Mouse (Mus musculus): ENCODE data around the gene Rcbtb1.
"Not testable (repeated sequence)": the region's sequence is repeated elsewhere in the genome, so short reads cannot be mapped to it uniquely, and the experiment has no call there.

Rcbtb1 gene

DNA sequence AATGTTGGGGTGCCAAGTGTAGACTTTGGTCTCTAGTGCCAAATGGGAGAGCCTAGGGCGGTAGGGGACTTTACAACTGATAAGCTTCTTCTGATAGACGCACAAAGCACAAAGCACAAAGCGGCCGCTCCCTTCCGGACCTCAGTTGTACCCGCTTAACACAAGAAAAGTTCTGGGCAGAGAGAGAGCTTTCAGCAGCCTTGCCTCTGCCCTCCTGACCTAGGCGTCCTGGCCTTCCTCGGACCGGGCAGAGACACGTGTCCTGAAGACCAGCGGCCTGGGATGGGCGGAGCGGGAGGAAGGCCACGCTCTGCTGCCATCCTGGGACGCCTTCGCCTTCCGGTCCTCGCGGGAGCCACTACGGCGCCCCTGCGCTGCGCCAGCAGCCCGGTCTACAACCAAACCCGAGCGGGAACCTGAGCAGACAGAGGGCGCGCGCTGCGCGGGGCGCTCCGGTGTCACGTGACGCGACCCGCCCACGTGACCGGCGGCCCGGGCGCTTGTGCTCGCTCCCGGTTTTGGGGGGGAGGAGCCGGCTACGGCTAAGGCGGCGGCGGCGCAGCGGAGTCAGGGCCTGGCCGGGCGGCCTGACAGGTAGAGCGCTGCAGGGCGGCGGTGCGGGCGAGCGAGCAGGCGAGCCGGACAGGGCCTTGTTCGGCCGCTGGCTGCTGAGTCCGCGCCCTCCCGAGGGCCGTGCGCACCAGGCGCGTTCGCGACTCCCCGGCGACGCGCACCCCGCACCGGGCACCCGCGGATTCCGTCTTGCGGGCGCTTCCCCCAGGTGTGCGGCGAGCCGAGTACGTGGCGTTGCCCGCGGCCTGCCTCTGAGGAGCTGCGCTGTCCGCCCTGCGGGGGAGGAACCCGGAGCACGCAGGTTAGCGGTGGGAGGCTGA lies at the start of gene Rcbtb1:
Gene Rcbtb1 (plus strand): TSS at position 499 of the 893 bp plus-strand sequence.
- DNase-seq, result peak; percentile 95

DNA sequence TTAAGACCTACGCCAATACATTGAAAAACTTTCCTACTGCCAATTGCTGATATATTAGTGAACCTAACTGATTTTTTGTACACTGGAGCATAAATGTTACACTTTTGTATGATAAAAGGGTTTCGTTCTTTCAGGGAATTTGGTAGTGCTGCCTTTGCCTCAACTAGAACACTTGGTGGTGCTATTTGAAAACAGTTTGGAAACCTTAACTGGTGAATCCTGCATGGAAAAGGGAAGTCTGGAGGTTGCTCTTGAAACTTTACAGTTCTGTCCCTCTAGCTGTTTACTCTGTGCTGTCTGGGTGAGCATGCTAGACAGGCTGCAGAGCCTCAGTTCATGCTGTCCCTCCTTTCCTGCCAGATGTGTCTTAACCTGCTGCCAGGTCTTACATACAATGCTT lies 45.4 kb upstream of the Rcbtb1 start:
- no peak for DNase-seq

DNA sequence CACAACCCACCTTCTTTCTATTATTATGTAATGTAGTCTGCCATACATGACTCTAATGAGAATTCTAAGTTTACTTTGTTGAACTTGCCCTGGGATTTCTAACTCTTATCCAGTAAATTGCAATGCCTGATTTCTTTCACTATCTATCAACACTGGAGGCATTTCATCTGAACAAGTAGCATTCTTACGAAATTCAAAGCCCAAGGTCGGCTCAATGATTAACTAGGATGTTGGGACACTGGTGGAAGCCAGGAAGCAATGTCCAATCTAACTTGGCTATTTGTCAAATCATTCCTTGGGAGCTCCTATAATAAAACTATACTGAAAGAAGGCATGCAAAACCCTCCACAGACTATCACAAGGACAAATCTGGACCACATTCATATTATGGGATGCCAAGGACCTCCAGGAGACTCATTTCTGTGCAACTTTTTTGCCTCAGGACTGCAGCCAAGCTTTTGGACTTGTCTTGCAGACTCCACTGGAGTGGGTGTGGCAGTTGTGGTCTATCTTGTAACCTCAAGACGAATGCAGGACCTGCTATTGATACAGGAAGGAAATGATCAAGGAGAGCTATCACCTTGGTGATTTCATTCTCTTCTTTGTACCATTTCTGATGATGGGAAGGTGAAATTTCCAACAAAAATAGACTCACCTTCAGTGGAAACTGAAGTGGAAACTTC lies 43.9 kb upstream of the Rcbtb1 start:
- DNase-seq, result no peak

DNA sequence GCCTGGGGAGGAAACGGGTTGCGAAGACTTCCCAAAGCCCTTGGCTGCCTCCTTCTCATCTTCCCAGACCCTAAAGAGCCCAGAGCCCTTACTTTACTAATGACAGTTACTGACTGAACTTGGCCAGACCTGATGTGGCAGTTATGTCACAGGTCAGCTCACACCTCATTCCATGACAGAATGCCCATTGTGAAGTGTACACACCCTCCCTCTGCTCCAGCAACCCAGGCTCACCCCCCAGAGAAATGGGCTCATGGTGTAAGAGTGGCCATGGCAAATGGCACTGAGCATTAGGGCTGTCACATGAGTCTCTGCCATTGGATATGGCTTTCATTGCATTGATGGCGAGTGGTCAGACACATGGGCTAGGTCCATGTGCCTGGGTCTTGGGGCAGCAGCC lies 22.4 kb upstream of the Rcbtb1 start, which contains the start of gene Gm5142:
Gene Gm5142 (minus strand): TSS at position 101 of the 400 bp plus-strand sequence.
- no peak for DNase-seq

DNA sequence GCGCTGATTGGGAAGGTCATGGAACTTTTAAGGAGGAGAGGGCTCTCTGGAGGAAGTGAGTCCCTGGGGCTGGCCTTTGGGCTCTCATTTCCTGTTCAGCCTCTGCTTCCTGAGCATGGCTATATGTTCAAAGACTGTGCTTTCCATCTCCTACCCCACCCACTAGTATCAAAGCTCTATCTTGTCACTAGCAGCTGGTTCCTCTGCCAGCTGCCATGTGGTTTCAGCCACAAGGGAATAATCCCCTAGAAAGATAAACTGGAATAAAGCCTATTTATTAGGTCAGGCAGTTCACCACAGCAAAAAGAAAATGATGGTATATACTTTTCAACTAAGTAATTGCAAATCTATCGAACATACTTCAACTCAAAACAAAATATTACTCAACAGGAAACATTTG lies 18.3 kb upstream of the Rcbtb1 start:
- DNase-seq, result no peak

DNA sequence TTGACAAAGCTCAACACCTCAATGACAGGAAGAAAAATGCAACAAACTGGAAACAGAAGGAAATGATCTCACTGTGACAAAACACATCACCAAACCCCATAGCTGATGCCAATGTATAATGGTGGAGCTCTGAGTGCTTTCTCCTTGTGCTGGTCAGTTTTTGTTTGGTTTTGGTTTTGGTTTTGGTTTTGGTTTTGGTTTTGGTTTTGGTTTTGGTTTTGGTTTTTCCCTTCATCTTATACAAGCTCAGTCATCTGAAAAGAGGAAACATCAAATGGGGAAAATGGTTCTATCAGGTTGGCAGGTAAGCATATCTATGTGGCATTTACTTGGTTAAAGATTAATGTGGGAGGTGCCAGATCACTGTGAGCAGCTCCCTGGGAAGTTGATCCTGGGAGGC lies 15.5 kb upstream of the Rcbtb1 start:
- DNase-seq, result no peak

DNA sequence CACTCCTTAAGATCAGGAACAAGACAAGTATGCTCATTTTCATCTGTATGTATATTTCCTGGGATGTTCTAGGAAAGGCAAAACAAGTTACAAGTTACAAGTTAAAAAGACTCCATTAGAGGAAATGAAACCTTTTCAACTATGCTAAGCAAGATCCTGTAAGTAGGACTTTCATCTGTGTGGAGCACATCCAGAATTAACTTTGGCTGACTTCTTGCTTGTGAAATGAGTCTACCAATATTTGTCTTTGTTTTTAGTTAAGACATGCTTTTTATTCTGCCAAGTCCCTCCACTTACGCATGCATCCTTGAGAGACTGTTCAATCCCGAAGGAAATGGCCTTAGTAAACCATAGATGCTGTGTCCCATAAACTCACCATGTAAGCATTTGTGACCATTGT lies 14.9 kb upstream of the Rcbtb1 start:
- DNase-seq, result no peak

DNA sequence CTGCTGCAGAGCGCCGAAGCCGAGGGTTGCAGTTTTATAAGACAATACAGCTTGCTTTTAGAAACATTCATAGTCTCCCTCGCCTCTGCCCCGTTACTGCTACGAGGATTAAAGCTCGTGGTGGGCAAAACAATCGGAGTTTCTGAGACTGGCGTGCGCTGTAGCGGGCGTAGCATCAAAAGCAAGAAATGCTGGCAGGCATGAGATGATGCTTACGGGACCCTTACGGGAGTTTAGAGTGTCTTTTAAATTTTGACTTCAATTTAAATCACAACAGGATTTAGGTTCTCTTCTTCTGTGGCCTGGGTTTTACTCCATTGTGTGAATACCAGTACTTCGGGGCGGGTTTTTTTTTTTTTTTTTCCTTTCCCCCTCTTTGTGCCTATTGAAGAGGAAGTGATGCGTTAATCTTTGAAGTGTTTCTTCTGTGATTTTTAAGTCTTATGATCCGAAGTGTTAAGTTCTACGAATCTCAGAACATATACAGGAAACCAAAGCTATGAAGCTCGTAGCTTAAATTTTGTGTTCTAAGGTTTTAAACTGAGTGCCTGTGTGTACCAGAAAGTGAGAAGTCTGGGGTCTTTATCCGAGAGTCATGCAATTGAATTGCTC lies 701 bp downstream of the Rcbtb1 start:
- no peak for DNase-seq

DNA sequence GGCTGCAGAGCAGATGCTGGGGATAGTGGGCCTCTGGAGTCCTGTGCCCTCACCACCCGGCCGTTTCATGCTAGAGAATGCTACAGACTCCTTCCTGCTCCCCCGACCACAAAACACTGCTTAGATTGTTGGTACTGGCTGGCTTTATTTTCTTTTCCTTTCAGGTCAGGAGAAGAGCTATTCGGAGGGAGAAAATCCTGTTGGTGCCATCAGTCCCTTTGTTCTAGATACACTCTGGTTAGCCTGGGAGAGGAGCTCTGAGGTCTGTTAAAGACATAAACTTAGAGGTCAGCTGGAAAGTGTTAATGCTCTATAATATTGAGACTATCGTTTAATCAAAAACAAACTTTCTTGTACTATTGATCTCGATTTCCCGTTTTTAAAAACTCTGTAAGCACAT lies 4.5 kb downstream of the Rcbtb1 start:
- DNase-seq, result no peak

DNA sequence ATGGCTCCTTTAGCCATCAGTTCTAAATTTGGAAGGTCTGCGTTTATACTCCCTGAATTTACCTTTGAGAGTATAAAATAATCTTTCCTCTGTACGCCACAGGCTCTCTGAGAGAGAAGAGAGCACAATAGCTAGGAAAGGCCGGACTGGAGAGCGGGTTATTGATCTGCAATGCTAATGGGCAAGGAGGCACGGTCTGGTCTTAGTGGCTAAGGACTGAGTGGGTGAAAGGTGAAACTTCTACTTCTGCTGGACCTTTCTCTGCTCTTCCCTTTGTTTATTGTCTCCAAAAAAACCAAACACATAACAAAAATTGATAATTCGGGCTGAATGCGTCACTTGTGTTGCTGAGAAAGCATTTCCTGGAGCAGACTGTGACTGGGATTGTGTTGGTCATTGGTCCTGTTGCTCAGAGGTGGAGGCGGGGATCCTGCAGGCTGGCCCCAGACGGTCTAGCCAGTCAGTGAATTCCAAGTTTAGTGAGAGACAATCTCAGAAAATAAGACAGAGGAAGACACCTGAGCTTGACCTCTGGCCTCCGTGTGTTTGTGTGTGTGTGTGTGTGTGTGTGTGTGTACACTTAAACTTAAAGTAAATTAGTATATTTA lies 5.1 kb downstream of the Rcbtb1 start:
- DNase-seq, result no peak

DNA sequence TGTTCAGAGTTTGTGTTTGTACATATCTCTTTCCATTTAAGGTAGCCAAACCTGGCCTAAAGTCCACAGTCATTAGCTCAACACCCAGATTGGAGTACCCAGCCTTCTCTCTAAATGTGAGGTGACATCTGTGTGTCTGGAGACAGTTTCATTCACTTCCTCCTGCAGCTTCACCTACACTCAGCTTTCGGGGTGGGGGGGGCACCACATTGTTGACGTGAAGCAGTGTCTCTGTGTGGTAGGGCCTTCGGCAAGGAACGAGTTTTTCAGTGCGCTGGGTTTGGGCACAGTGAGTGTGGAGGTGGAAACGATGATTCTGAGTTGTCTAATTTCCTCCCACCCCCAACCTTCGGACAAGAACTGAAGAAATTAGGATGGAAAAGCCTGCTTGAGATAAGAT lies 8.0 kb downstream of the Rcbtb1 start:
- no peak for DNase-seq

DNA sequence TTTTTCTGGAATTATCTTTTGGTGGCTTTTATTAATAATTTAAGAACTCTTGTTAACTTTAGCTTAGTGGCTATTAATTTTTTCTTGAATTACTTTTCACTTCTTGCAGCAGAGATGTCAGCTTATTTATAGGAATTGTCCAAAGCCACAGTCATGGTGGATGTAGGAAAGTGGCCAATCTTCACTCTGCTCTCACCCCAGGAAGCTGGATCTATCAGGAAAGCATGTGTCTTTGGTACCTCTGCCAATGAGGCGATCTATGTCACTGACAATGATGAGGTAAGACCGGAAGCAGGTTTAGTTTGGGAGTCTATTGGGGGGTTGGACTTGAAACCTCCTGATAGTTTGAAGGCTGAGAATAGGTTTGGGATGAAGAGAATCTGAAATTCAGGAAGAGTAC lies 8.8 kb downstream of the Rcbtb1 start:
- DNase-seq, result peak; percentile 43

DNA sequence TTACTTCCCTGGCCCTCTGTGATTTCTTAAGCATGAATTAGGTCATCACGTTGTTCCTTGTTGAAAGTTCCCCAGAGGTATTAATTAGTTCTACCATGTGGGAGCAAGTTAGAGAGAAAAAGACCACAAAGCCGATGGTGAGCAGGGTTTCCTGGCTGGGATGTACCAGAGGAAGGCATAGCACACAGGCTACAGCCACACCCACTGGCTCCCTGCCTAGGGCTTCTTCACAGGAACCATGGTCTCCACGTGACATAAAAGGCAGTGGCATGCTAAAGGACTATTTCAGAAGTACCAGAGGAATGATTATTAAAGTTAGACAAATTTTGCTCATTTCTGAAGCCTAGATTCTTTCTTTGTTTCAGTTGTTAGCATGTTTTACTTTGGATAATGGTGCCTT lies 18.2 kb downstream of the Rcbtb1 start:
- no peak for DNase-seq

DNA sequence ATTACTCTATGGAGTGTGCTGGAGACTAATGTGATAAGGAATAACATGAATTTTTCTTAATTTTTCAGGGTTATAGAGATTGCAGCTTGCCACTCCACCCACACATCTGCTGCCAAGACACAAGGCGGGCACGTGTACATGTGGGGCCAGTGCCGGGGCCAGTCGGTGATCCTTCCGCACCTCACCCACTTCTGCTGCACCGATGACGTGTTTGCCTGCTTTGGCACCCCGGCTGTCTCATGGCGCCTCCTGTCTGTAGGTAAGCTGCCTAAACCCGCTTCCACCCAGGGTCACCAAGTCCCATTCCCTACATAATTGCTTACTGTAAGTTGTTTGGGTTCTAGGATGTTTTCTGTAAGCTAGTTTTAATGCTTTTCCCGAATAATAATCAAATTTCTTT lies 25.2 kb downstream of the Rcbtb1 start:
- no peak for DNase-seq

DNA sequence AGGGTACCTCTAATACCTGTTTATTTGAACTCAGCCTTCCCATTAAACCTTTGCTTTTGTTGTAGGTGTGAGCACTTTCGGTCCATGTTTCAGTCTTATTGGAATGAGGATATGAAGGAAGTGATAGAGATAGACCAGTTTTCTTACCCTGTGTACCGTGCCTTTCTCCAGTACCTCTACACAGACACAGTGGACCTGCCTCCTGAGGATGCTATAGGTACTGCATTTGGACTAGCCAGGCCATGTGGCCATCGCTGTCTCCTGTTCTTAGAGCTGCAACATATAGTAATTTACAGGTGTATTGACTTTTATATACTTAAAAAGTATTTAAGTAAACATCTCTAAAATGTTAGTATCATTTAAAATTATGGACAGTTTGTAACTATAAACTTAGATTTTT lies 28.8 kb downstream of the Rcbtb1 start:
- no peak for DNase-seq

DNA sequence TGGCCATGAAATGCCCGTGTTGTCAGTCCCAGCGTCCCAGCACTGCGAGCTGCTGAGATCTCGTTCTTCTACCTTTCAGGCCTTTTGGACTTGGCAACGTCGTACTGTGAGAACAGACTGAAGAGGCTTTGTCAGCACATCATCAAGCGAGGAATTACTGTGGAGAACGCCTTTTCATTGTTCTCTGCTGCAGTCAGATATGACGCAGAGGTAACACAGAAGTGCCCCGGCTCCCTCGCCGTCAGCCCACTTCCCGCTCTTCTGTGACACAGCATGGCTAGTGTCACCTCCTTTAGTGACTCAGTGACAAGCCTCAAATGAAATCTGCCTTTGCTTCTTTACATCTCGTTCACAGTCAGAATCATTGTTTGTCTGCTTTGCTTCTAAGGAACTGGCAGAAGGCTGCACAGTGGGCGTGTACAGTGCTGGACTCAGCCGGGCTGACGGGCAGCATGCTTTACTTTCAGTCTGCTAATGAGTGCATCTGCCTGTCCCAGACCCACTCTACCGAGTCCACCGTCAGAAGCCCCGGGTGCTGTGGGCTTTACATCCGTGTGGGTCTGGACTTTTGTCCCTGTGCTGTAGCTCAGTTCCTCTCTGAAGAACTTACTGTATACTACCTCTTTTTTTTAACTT lies 29.4 kb downstream of the Rcbtb1 start:
- no peak for DNase-seq

DNA sequence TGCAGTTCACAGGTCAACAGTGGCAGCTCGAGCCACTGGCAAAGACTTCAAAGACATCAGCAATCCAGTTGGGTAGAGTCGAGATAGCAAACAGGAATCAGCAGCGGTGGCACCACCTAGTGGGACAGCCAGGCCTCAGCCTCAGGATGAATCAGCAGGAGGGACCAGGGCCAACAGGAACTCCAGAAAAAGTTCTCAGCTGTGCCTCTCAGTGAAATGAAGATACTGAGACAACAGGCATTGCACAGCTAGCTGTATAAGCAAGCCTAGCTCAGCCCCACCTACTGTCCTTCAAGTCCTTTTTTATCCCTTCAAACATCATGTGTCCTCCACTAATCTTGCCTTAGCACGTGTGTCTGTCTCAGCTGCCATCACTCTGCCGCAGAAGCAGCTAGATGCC lies 31.0 kb downstream of the Rcbtb1 start:
- no peak for DNase-seq

DNA sequence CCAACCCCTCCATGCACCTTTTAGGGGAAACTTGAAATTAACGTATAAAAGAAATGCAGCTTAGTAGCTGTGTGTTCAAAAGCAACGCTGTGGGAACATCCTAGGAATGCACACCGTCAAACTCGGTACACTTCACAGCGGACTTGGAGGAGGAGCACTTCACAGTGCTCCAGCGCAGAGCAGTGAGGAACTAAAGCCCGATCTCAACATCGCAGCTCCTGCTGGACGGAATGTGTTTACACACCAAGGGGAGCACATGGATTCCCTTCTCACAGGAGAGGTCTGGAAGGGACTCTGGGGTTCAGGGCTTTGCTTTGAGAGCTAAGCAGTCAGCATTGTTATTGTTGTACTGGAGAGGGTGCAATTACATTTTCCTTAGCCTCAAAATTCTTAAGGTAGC lies 32.6 kb downstream of the Rcbtb1 start:
- no peak for DNase-seq

DNA sequence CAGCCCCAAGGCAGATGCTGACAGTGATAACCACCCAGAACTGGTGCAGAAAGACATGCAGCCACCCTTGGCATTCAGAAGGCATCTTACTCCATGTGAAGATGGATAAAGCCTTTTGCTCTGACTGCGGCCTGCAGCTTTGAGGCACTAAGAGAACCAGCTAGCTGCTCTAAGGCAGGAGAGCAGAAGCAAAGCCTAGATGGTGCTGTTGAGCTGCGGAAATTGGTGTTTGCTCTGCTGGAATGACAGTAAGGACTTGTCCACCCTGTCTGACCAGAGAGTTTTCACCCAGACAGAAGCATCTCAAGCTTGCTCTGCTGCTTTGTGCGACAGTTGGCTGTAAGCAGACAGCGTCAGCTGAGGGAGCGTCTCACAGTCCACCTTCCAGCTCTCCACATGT lies 49.3 kb downstream of the Rcbtb1 start:
- not testable (repeated sequence) for DNase-seq

DNA sequence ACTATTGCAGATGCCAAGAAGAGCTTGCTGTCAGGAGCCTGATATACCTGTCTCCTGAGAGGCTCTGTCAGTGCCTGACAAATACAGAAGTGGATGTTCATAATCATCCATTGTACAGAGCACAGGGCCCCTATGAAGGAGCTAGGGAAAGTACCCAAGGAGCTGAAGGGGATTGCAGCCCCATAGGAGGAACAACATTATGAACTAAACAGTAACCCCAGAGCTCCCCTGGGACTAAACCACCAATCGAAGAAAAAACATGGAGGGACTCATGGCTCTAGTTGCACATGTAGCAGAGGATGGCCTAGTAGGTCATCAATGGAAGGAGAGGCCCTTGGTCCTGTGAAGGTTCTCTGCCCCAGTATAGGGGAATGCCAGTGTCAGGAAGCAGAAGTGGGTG lies 54.9 kb downstream of the Rcbtb1 start:
- not testable (repeated sequence) for DNase-seq

DNA sequence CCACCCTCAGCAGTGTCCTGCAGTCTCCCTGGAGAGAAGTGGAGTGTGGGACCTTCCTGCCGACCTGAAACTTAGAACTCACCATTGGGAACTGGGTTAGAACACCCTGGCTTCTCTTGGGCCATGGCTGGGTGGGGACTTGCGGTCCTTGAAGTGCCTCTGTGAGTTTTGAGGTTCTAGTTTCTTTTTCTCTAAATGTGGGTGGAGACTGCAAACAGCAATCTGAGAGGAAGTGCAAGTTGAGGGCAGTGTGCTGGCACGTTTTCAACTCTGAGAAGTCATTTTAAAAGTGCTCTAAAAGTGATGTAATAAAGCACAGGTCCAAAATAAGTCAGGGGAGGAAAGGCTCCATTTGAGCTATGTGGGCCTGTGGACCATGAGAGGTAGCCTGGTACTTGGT lies 59.0 kb downstream of the Rcbtb1 start, which contains the start of gene Gm6904:
Gene Gm6904 (minus strand): TSS at position 161 of the 400 bp plus-strand sequence.
- no peak for DNase-seq

DNA sequence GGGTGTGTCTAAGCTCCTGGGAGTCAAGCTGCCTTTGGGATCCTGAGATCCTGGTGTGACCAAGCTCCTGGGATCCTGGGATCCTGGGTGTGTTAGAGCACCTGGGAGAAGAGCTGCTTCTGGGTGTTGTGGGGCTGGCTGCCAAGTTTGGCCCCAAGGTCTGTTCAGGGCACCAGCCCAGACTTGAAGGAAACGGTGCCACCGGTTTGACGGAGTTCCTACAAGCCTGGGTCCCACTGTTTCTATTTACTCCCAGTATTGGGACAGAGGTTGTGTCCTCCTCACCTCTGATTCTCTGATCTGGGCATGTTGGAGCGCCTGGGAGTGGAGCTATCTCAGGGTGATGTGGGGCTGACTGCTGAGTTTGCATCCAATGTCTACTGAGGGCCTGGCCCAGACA lies 74.0 kb downstream of the Rcbtb1 start:
- not testable (repeated sequence) for DNase-seq

Data from cerebellum, adult 9-11 months (tissue).